Mouse (Mus musculus) urinary bladder, postnatal 4 days (tissue): ENCODE measurements around the gene Nt5c3b.

Experiments
- DNase-seq, 2 experiments: peaks; one replicate each; pipeline ENCODE4 v3.0.0; 2021 to 2022; ENCODE audit warnings: low spot score in 2 of 2

Nt5c3b gene

DNA sequence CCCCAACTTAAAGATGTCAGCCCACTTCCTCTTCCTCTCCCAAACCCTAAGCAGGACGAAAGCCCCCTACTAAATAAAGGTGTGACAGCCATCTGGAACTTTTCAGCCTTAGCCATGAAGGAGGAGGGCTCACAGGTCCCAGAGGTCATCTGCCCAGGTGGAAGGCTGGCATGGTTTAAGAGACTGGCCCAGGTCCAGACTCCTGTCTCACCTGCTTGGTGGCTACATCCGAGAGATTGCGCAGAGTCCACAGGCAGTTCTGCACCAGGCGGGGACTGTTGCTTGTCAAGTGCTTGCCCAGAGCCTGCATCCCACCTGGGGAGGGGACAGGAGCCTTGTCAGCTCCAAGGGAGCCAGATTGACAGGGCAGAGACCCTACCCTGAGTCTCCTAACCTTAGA lies 62.3 kb downstream of the Nt5c3b start:
- no peak for DNase-seq

DNA sequence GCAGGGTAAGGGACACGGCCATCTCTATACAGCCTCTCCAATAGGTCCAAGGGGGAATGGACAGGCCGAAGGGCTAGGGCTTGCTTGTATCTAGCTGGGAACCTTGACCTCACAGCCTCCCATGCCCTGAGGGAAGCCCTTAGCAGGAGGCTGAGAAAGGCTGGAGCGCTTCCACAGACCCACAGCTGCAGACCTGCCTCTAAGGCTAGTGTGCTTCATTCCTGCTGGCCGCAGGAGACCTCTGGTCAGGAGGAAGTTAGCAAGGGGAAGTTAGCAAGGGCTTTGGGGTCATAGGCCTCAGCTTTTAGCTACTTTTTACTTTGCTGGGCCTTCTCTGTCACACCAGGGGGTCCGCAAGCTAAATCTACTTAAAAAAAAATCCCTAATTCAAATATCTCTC lies 63.2 kb downstream of the Nt5c3b start:
- no peak for DNase-seq

DNA sequence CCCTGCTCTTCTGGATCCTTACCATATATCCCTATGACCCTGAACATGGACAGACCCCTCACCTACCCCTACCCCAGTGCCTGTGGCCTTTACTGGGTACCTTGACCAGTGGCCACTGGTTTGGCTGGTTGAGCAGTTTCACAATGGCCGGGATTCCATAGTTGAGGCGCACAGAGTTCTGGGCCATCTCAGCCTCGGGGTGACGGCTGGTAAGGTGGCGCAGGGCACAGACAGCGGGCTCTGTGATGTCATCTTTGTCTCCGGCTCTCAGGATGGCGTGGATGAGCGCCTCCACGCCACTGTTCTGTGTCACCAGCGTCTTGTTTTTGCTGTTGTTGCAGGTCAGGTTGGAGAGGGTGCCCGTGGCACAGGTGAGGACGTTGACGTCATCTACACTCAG lies 63.6 kb downstream of the Nt5c3b start:
- no peak for DNase-seq

DNA sequence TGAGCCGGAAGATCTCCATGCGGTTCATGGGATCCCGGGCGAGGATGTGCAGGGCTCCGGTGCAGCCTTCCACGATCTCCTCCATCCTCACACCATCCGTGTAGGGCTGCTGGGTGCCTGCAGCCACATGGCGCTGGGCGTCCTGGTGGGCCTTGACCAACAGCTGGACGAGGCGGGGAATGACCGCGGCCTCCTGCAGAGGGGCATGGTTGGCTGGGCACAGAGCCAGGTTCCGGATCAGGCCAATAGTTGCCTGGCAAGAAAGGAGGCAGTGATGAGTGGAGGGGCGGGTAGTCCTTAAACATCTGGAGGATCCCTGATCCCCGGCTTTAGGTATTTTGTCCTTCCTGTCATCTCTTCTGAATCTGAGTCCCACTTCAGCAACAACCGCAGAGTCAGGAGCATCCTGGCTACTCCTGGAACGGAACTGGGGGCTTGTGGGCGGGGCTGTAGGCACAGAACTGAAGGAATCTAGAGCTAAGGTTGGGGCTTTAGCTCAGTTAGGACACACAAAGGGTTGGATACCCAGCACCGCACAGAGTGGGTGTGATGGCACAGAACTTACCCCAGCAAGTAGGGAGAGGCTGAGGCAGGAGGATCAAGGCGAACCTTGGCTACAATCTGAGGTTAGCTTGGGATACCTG lies 64.7 kb downstream of the Nt5c3b start:
- no peak for DNase-seq

DNA sequence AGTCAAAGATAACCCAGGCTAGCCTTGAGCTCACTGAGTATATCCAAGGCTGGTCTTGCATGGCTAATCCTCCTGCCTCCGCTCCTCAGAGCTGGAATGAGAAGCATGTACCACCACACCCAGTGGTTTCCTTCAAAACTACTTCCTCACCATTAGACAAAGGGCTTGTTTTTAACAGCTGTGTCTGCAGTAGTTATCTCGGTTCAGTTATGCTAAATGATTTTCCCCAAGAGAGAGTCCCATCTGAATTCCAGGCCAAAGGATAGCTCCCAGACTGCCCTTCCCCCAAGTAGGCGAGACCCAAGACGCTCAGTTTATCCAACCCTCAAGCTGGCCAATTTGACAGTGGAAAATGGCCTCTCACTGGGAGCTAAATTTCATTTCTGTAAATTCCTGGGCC lies 65.6 kb downstream of the Nt5c3b start:
- no peak for DNase-seq

DNA sequence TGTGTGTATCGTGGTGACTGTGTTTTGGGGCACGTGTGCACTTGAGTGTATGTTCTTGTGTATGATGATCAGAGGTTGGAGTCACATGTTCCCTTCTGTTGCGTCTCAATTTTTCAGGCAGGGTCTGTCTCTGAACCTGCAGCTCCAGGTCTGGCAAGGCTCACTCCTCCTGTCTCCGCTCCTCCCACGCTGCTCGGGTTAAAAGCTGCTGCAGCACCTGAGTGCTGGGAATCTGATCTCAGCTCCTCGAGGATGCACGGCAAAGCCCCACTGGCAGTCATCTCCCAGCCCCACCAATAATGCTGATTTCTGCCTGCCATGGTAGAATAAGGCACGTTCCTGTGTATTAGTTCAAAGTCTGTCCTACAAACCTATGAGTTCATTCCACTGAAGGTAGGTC lies 66.5 kb downstream of the Nt5c3b start:
- no peak for DNase-seq
